Mouse (Mus musculus) kidney, adult 2 months (tissue): ENCODE data around the gene Krcc1.

Source experiments
- CTCF ChIP-seq: fragments of 200-500 bp; conservative IDR thresholded peaks from 2 replicates; pipeline ENCODE4 v1.5.1; 2011; ENCODE audit warnings: low read depth, mild to moderate bottlenecking, control low read depth, low read length, moderate library complexity, mixed read lengths; ENCODE audit not compliant: insufficient read depth, insufficient read length
- POLR2A ChIP-seq: fragments of 200-500 bp; IDR thresholded peaks from one replicate; pipeline ENCODE4 v1.6.1; 2011; ENCODE audit warnings: low read depth, low read length, control low read depth

DNA sequence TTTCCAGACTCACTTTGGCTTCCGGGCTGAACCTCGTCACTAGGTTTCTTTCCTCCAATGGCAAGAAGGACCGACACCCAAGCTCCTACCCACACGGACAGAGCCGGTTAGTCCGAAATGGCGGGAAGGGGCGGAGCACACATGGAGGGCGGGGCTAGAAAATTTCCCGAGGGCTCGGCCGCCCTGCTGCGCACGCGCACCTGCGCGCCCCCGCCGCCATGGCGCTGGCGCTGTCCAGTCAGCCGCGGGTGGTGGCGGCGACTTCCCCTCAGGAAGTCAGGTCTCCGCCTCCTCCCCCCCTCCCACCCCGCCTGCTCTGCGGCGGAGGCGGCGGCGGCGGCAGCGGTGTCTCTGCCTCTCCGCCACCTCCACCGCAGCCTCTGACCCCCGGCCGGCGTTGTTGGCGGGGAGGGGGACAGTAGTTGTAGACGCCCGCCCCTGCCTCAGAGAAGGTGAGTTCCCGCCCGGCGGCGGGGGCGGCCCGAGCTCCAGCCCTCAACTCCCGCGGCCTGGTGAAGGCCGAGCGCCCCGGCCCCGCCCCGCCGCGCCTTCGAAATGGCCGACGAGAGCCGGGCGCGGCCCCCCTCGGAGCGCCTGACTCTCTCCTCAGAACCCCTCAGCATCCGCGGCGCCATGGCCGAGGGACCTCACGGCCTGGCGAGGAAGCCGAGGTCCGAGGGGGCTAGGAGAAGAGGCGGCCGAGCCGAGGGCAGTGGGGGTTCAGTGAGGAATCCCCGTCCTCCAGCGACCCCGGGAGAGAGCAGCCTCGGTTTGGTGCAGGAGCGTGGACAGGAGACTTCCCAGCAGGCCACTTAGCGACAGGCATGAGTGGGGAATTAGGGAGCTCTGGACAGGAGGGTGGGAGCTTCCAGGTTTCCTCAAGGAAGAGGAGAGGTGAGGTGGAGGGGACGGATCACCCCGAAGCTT is at the start of gene Krcc1:
- no peak for TF ChIP-seq CTCF
- TF ChIP-seq POLR2A = peak; percentile 63
